Mouse (Mus musculus): ENCODE data around the gene Denr. TPM values are rescaled to one million over a fixed set of nuclear protein-coding genes. Genes with fewer than 3 reads are reported as not detected.

Denr gene
- polyA plus RNA-seq, 1 experiment from 2014 or later: 167 TPM

GRCm38 (mm10) chr5:123883891-123884290, 23.1 kb upstream of the Denr start:
- Histone ChIP-seq H3K4me2 (no peak overlapping the region), H3K36me3 (no peaks in the 10 kb centered on the region), H3K4me1 (peaks cover 9% of the 10 kb centered on the region), H3K9me3 (no peaks in the 10 kb centered on the region), H3K4me3 (no peak overlapping the region), H3K27ac (no peak overlapping the region), H3K9ac (no peak overlapping the region), H3K27me3 (no peaks in the 10 kb centered on the region)
- ATAC-seq (ENCODE audit: insufficient number of reproducible peaks, insufficient read depth, low FRiP score, low TSS enrichment, low read depth): no peak
- 75% methylated on average over 7 of the region's 7 CpGs for WGBS

GRCm38 (mm10) chr5:123884332-123884731, 22.6 kb upstream of the Denr start:
- no peak overlapping the region for H3K4me3 ChIP-seq
- 76% methylated on average over 10 of the region's 10 CpGs for WGBS

GRCm38 (mm10) chr5:123886365-123886764, 20.6 kb upstream of the Denr start:
- Histone ChIP-seq H3K9ac (no peak overlapping the region), H3K4me1 (no peaks in the 10 kb centered on the region), H3K4me3 (no peak overlapping the region), H3K9me3 (no peaks in the 10 kb centered on the region), H3K4me2 (no peak overlapping the region), H3K27me3 (no peaks in the 10 kb centered on the region), H3K36me3 (no peaks in the 10 kb centered on the region), H3K27ac (no peak overlapping the region)
- whole genome bisulfite sequencing: 69% methylated on average over 3 of the region's 3 CpGs
- ATAC-seq (ENCODE audit: insufficient number of reproducible peaks, insufficient read depth, low FRiP score, low TSS enrichment, low read depth): no peak

More at GRCm38 (mm10) chr5:123884332-123884731, 22.6 kb upstream of the Denr start:
- Histone ChIP-seq H3K4me1 (peaks cover 9% of the 10 kb centered on the region), H3K27me3 (no peaks in the 10 kb centered on the region), H3K4me2 (no peak overlapping the region), H3K27ac (no peak overlapping the region), H3K9me3 (no peaks in the 10 kb centered on the region), H3K9ac (no peak overlapping the region), H3K36me3 (no peaks in the 10 kb centered on the region)
- ATAC-seq (ENCODE audit: insufficient number of reproducible peaks, insufficient read depth, low FRiP score, low TSS enrichment, low read depth): no peak

GRCm38 (mm10) chr5:123890312-123890711, 16.7 kb upstream of the Denr start:
- H3K27me3 ChIP-seq: no peaks in the 10 kb centered on the region
- ATAC-seq (ENCODE audit: insufficient number of reproducible peaks, insufficient read depth, low FRiP score, low TSS enrichment, low read depth): no peak
- H3K4me3 ChIP-seq: no peak overlapping the region
- H3K4me2 ChIP-seq: no peak overlapping the region
- H3K36me3 ChIP-seq: no peaks in the 10 kb centered on the region
- no peak overlapping the region for H3K9ac ChIP-seq
- H3K27ac ChIP-seq: no peak overlapping the region
- H3K9me3 ChIP-seq: no peaks in the 10 kb centered on the region
- H3K4me1 ChIP-seq: no peaks in the 10 kb centered on the region
- 62% methylated on average over 2 of the region's 2 CpGs for WGBS

- Histone ChIP-seq H3K4me3 (no peak overlapping the region), H3K27me3 (no peaks in the 10 kb centered on the region), H3K4me2 (no peak overlapping the region), H3K4me1 (no peaks in the 10 kb centered on the region), H3K36me3 (no peaks in the 10 kb centered on the region), H3K27ac (no peak overlapping the region), H3K9me3 (no peaks in the 10 kb centered on the region), H3K9ac (no peak overlapping the region)
- 81% methylated on average over 5 of the region's 5 CpGs for WGBS
- no peak for ATAC-seq (ENCODE audit: insufficient number of reproducible peaks, insufficient read depth, low FRiP score, low TSS enrichment, low read depth)
These were observed 16.0 kb upstream of the Denr start for GRCm38 (mm10) chr5:123890987-123891386.

- 48% methylated on average over 6 of the region's 6 CpGs for WGBS
- Histone ChIP-seq H3K9me3 (no peaks in the 10 kb centered on the region), H3K27me3 (no peaks in the 10 kb centered on the region), H3K4me3 (no peak overlapping the region), H3K4me1 (no peaks in the 10 kb centered on the region), H3K9ac (no peak overlapping the region), H3K36me3 (no peaks in the 10 kb centered on the region), H3K27ac (no peak overlapping the region), H3K4me2 (no peak overlapping the region)
- ATAC-seq (ENCODE audit: insufficient number of reproducible peaks, insufficient read depth, low FRiP score, low TSS enrichment, low read depth): no peak
These were observed 15.3 kb upstream of the Denr start for GRCm38 (mm10) chr5:123891669-123892068.

GRCm38 (mm10) chr5:123893520-123893919, 13.5 kb upstream of the Denr start:
- Histone ChIP-seq H3K4me1 (no peaks in the 10 kb centered on the region), H3K4me2 (no peak overlapping the region), H3K9ac (no peak overlapping the region), H3K27ac (no peak overlapping the region), H3K4me3 (no peak overlapping the region), H3K9me3 (no peaks in the 10 kb centered on the region), H3K36me3 (no peaks in the 10 kb centered on the region), H3K27me3 (no peaks in the 10 kb centered on the region)
- no peak for ATAC-seq (ENCODE audit: insufficient number of reproducible peaks, insufficient read depth, low FRiP score, low TSS enrichment, low read depth)
- 91% methylated on average over 5 of the region's 5 CpGs for whole genome bisulfite sequencing

GRCm38 (mm10) chr5:123896395-123896794, 10.6 kb upstream of the Denr start:
- Histone ChIP-seq H3K4me2 (no peak overlapping the region), H3K27ac (peak overlapping the region; percentile 29; the same call in 1 of the 2 replicates), H3K9ac (no peak overlapping the region), H3K27me3 (no peaks in the 10 kb centered on the region), H3K9me3 (no peaks in the 10 kb centered on the region), H3K36me3 (no peaks in the 10 kb centered on the region), H3K4me1 (no peaks in the 10 kb centered on the region), H3K4me3 (no peak overlapping the region)
- no peak for ATAC-seq (ENCODE audit: insufficient number of reproducible peaks, insufficient read depth, low FRiP score, low TSS enrichment, low read depth)
- WGBS: 71% methylated on average over 11 of the region's 11 CpGs

- Histone ChIP-seq H3K4me1 (no peaks in the 10 kb centered on the region), H3K36me3 (no peaks in the 10 kb centered on the region), H3K9ac (no peak overlapping the region), H3K4me2 (no peak overlapping the region), H3K9me3 (no peaks in the 10 kb centered on the region), H3K4me3 (no peak overlapping the region), H3K27me3 (no peaks in the 10 kb centered on the region), H3K27ac (no peak overlapping the region)
- ATAC-seq (ENCODE audit: insufficient number of reproducible peaks, insufficient read depth, low FRiP score, low TSS enrichment, low read depth): no peak
- 81% methylated on average over 13 of the region's 13 CpGs for WGBS
These were observed 9.6 kb upstream of the Denr start for GRCm38 (mm10) chr5:123897352-123897751.

- Histone ChIP-seq H3K36me3 (peaks cover 10% of the 10 kb centered on the region), H3K4me3 (no peak overlapping the region), H3K27me3 (no peaks in the 10 kb centered on the region), H3K4me1 (peaks cover 16% of the 10 kb centered on the region), H3K9ac (no peak overlapping the region), H3K4me2 (no peak overlapping the region), H3K27ac (no peak overlapping the region), H3K9me3 (no peaks in the 10 kb centered on the region)
- 68% methylated on average over 11 of the region's 11 CpGs for WGBS
- no peak for ATAC-seq (ENCODE audit: insufficient number of reproducible peaks, insufficient read depth, low FRiP score, low TSS enrichment, low read depth)
These were observed 2.8 kb upstream of the Denr start for GRCm38 (mm10) chr5:123904059-123904672.

- Histone ChIP-seq H3K27ac (no peak overlapping the region), H3K4me1 (peaks cover 20% of the 10 kb centered on the region), H3K9ac (no peak overlapping the region), H3K4me2 (peak overlapping the region; percentile 45), H3K27me3 (no peaks in the 10 kb centered on the region), H3K36me3 (peaks cover 31% of the 10 kb centered on the region), H3K4me3 (peak overlapping the region; percentile 96), H3K9me3 (no peaks in the 10 kb centered on the region)
- 71% methylated on average over 17 of the region's 17 CpGs for WGBS
- ATAC-seq (ENCODE audit: insufficient number of reproducible peaks, insufficient read depth, low FRiP score, low TSS enrichment, low read depth): no peak
These were observed 614 bp upstream of the Denr start for GRCm38 (mm10) chr5:123906146-123906975.

- H3K9ac ChIP-seq: peak overlapping the region; percentile 99
- peaks cover 38% of the 10 kb centered on the region for H3K36me3 ChIP-seq
- no peak for ATAC-seq (ENCODE audit: insufficient number of reproducible peaks, insufficient read depth, low FRiP score, low TSS enrichment, low read depth)
- peak overlapping the region; percentile 96 for H3K4me3 ChIP-seq
- WGBS: 4% methylated on average over 10 of the region's 10 CpGs
- no peaks in the 10 kb centered on the region for H3K27me3 ChIP-seq
- no peaks in the 10 kb centered on the region for H3K9me3 ChIP-seq
- peak overlapping the region; percentile 94 for H3K4me2 ChIP-seq
- H3K4me1 ChIP-seq: peaks cover 20% of the 10 kb centered on the region
- peak overlapping the region; percentile 87 for H3K27ac ChIP-seq
These were observed 629 bp downstream of the Denr start for GRCm38 (mm10) chr5:123907631-123907977.

All from embryonic facial prominence, embryonic 13.5 days (tissue).